Mouse (Mus musculus) forebrain, embryonic 16.5 days (tissue): ENCODE data around the gene Plcl2. TPM values are rescaled to one million over a fixed set of nuclear protein-coding genes. Genes with fewer than 3 reads are reported as not detected.
"Not testable (repeated sequence)": the region's sequence is repeated elsewhere in the genome, so short reads cannot be mapped to it uniquely, and the experiment has no call there.

Experiments used
- ATAC-seq: fragments of 200-750 bp; cut with Nextera tagmentation; 2 replicates; pipeline ENCODE4 v1.8.0; 2017; ENCODE audit warnings: mild to moderate bottlenecking, moderate library complexity
- H3K27ac ChIP-seq: fragments of 300-500 bp; sonication (generic); 2 replicates; pipeline ENCODE4 v1.5.1; 2014; ENCODE audit warnings: low read length, control low read depth
- H3K27me3 ChIP-seq: fragments of 300-500 bp; sonication (generic); replicated peaks from 2 replicates; pipeline ENCODE4 v1.6.1; 2014; ENCODE audit warnings: low read length; ENCODE audit not compliant: control insufficient read depth, insufficient read depth
- H3K36me3 ChIP-seq: fragments of 300-500 bp; sonication (generic); 2 replicates; pipeline ENCODE4 v1.6.1; 2014; ENCODE audit not compliant: control insufficient read depth, insufficient read depth
- H3K4me1 ChIP-seq: fragments of 300-500 bp; sonication (generic); replicated peaks from 2 replicates; pipeline ENCODE4 v1.6.1; 2014; ENCODE audit warnings: low read length; ENCODE audit not compliant: control insufficient read depth, insufficient read depth
- H3K4me2 ChIP-seq: fragments of 300-500 bp; sonication (generic); 2 replicates; pipeline ENCODE4 v1.6.1; 2014; ENCODE audit warnings: mild to moderate bottlenecking, low read length, control low read depth
- H3K4me3 ChIP-seq: fragments of 300-500 bp; sonication (generic); replicated peaks from 2 replicates; pipeline ENCODE4 v1.5.1; 2014; ENCODE audit warnings: mild to moderate bottlenecking, low read length, control low read depth
- H3K9ac ChIP-seq: fragments of 300-500 bp; sonication (generic); replicated peaks from 2 replicates; pipeline ENCODE4 v1.6.1; 2014; ENCODE audit warnings: low read depth, low read length, control low read depth
- H3K9me3 ChIP-seq: fragments of 300-500 bp; sonication (generic); 2 replicates; pipeline ENCODE4 v1.6.1; 2016; ENCODE audit warnings: low read length; ENCODE audit not compliant: control insufficient read depth
- WGBS: fragments of 180-500 bp; shearing (Covaris S2); extraction: QIAGEN DNeasy Blood & Tissue Kit; methylation state at CpG from one replicate; pipeline ENCODE4 v1.1.7; 2014; 5-methylcytosine and 5-hydroxymethylcytosine counted together
- polyA plus RNA-seq: library from polyadenylated mRNA; unstranded; fragments of >200 nt; fragmentation: Nextera tagmentation; extraction: Ambion mirVana; gene quantifications from 2 replicates; pipeline ENCODE4 v1.2.1, GENCODE M21; 2015

Gene Plcl2
- polyA plus RNA-seq, 1 experiment from 2014 or later: 9.7 TPM

GRCm38 (mm10) chr17:50627658-50628057 is 118.5 kb downstream of the Plcl2 start:
- peak; percentile 31; the same call in 1 of the 2 replicates for ATAC-seq
- no peak overlapping the region for H3K4me2 ChIP-seq
- no peak overlapping the region for H3K9ac ChIP-seq
- no peak overlapping the region for H3K27ac ChIP-seq
- no peak overlapping the region for H3K4me3 ChIP-seq
- 0 out of 2 replicates have a peak, but pooled peaks cover 2% of the 10 kb centered on the region for H3K4me1 ChIP-seq
- 94% methylated on average over 3 of the region's 3 CpGs for WGBS
- no peaks in the 10 kb centered on the region for H3K9me3 ChIP-seq
- no peaks in the 10 kb centered on the region for H3K36me3 ChIP-seq
- no peaks in the 10 kb centered on the region for H3K27me3 ChIP-seq

GRCm38 (mm10) chr17:50628716-50629115 is 119.5 kb downstream of the Plcl2 start:
- ATAC-seq: 0 out of 2 replicates have a peak, but pooled peaks have one; percentile 28

GRCm38 (mm10) chr17:50630992-50631391 is 121.8 kb downstream of the Plcl2 start:
- not testable (repeated sequence) for H3K27me3 ChIP-seq, H3K9ac ChIP-seq, H3K4me2 ChIP-seq, H3K4me3 ChIP-seq, ATAC-seq, H3K9me3 ChIP-seq, H3K36me3 ChIP-seq, H3K27ac ChIP-seq, H3K4me1 ChIP-seq

More at GRCm38 (mm10) chr17:50628716-50629115, 119.5 kb downstream of the Plcl2 start:
- Histone ChIP-seq H3K4me3 (no peak overlapping the region), H3K36me3 (no peaks in the 10 kb centered on the region), H3K9ac (no peak overlapping the region), H3K4me2 (no peak overlapping the region), H3K9me3 (no peaks in the 10 kb centered on the region), H3K27me3 (no peaks in the 10 kb centered on the region), H3K4me1 (no peaks in the 10 kb centered on the region), H3K27ac (no peak overlapping the region)

GRCm38 (mm10) chr17:50634008-50634871 is 125.0 kb downstream of the Plcl2 start:
- Histone ChIP-seq H3K4me3 (no peak overlapping the region), H3K4me1 (no peaks in the 10 kb centered on the region), H3K27ac (no peak overlapping the region), H3K9me3 (no peaks in the 10 kb centered on the region), H3K4me2 (no peak overlapping the region), H3K9ac (no peak overlapping the region), H3K36me3 (no peaks in the 10 kb centered on the region), H3K27me3 (no peaks in the 10 kb centered on the region)
- no peak for ATAC-seq
- WGBS: 78% methylated on average over 7 of the region's 7 CpGs

- Histone ChIP-seq H3K27ac (no peak overlapping the region), H3K4me3 (no peak overlapping the region), H3K27me3 (no peaks in the 10 kb centered on the region), H3K4me2 (no peak overlapping the region), H3K9me3 (no peaks in the 10 kb centered on the region), H3K36me3 (no peaks in the 10 kb centered on the region), H3K9ac (no peak overlapping the region), H3K4me1 (no peaks in the 10 kb centered on the region)
- ATAC-seq: no peak
- WGBS: 73% methylated on average over 8 of the region's 8 CpGs
Measured at GRCm38 (mm10) chr17:50635961-50636585, 126.9 kb downstream of the Plcl2 start.

GRCm38 (mm10) chr17:50638791-50639190 is 129.6 kb downstream of the Plcl2 start:
- Histone ChIP-seq H3K4me3 (no peak overlapping the region), H3K4me1 (peaks cover 12% of the 10 kb centered on the region), H3K27me3 (no peaks in the 10 kb centered on the region), H3K4me2 (no peak overlapping the region), H3K27ac (no peak overlapping the region), H3K9me3 (no peaks in the 10 kb centered on the region), H3K9ac (no peak overlapping the region), H3K36me3 (no peaks in the 10 kb centered on the region)
- WGBS: 90% methylated on average over 3 of the region's 3 CpGs
- ATAC-seq: no peak

- peaks cover 16% of the 10 kb centered on the region for H3K4me1 ChIP-seq
- H3K27ac ChIP-seq: peak overlapping the region; percentile 66
- H3K4me3 ChIP-seq: no peak overlapping the region
- no peak overlapping the region for H3K9ac ChIP-seq
- 62% methylated on average over 2 of the region's 2 CpGs for WGBS
- peak; percentile 87 for ATAC-seq
- H3K27me3 ChIP-seq: no peaks in the 10 kb centered on the region
- H3K36me3 ChIP-seq: no peaks in the 10 kb centered on the region
- H3K9me3 ChIP-seq: no peaks in the 10 kb centered on the region
- no peak overlapping the region for H3K4me2 ChIP-seq
Measured at GRCm38 (mm10) chr17:50641076-50641610, 131.9 kb downstream of the Plcl2 start.

GRCm38 (mm10) chr17:50641879-50642278 is 132.7 kb downstream of the Plcl2 start:
- Histone ChIP-seq H3K4me1 (peaks cover 16% of the 10 kb centered on the region), H3K4me2 (no peak overlapping the region), H3K4me3 (no peak overlapping the region), H3K9ac (no peak overlapping the region), H3K27ac (peak overlapping the region; percentile 66), H3K27me3 (no peaks in the 10 kb centered on the region), H3K9me3 (no peaks in the 10 kb centered on the region), H3K36me3 (no peaks in the 10 kb centered on the region)
- WGBS: 95% methylated on average over 1 of the region's 1 CpGs
- ATAC-seq: peak; percentile 60

- no peaks in the 10 kb centered on the region for H3K9me3 ChIP-seq
- no peak overlapping the region for H3K4me3 ChIP-seq
- peaks cover 16% of the 10 kb centered on the region for H3K4me1 ChIP-seq
- no peaks in the 10 kb centered on the region for H3K27me3 ChIP-seq
- H3K27ac ChIP-seq: no peak overlapping the region
- no peak overlapping the region for H3K4me2 ChIP-seq
- 62% methylated on average over 6 of the region's 6 CpGs for WGBS
- no peak for ATAC-seq
- no peak overlapping the region for H3K9ac ChIP-seq
- H3K36me3 ChIP-seq: no peaks in the 10 kb centered on the region
Measured at GRCm38 (mm10) chr17:50643356-50643755, 134.2 kb downstream of the Plcl2 start.
